Mouse (Mus musculus) intestine, embryonic 16.5 days (tissue): ENCODE results near the gene Nudt22. TPM values are rescaled to one million over a fixed set of nuclear protein-coding genes. Genes with fewer than 3 reads are reported as not detected.

Source experiments
- ATAC-seq: fragments of 200-750 bp; cut with Nextera tagmentation; 2 replicates; pipeline ENCODE4 v1.8.0; 2017; ENCODE audit warnings: moderate TSS enrichment, moderate library complexity
- H3K27ac ChIP-seq: fragments of 300-500 bp; sonication (generic); 2 replicates; pipeline ENCODE4 v1.5.1; 2014; ENCODE audit warnings: mild to moderate bottlenecking, low read length
- H3K27me3 ChIP-seq: fragments of 300-500 bp; sonication (generic); replicated peaks from 2 replicates; pipeline ENCODE4 v1.6.1; 2014; ENCODE audit warnings: low read length, control low read depth, mixed read lengths; ENCODE audit not compliant: control insufficient read depth, insufficient read depth
- H3K36me3 ChIP-seq: fragments of 300-500 bp; sonication (generic); 2 replicates; pipeline ENCODE4 v1.6.1; 2014; ENCODE audit warnings: low read length, control low read depth; ENCODE audit not compliant: control insufficient read depth, insufficient read depth
- H3K4me1 ChIP-seq: fragments of 300-500 bp; sonication (generic); 2 replicates; pipeline ENCODE4 v1.6.1; 2014; ENCODE audit warnings: low read length, control low read depth, mixed read lengths; ENCODE audit not compliant: control insufficient read depth, insufficient read depth
- H3K4me2 ChIP-seq: fragments of 300-500 bp; sonication (generic); 2 replicates; pipeline ENCODE4 v1.6.1; 2014; ENCODE audit warnings: low read depth, low read length, control low read depth
- H3K4me3 ChIP-seq: fragments of 300-500 bp; sonication (generic); 2 replicates; pipeline ENCODE4 v1.5.1; 2014; ENCODE audit warnings: mild to moderate bottlenecking, low read length
- H3K9ac ChIP-seq: fragments of 300-500 bp; sonication (generic); 2 replicates; pipeline ENCODE4 v1.6.1; 2014; ENCODE audit warnings: low read depth, low read length
- H3K9me3 ChIP-seq: fragments of 300-500 bp; sonication (generic); 2 replicates; pipeline ENCODE4 v1.6.1; 2016; ENCODE audit warnings: low read length, control low read depth; ENCODE audit not compliant: control insufficient read depth
- WGBS: fragments of 180-500 bp; shearing (Covaris S2); extraction: QIAGEN DNeasy Blood & Tissue Kit; methylation state at CpG from one replicate; pipeline ENCODE4 v1.1.7; 2014; 5-methylcytosine and 5-hydroxymethylcytosine counted together
- polyA plus RNA-seq: library from polyadenylated mRNA; unstranded; fragments of >200 nt; fragmentation: Nextera tagmentation; extraction: Ambion mirVana; gene quantifications from 2 replicates; pipeline ENCODE4 v1.2.1, GENCODE M21; 2015

The Nudt22 gene
- polyA plus RNA-seq, 1 experiment from 2014 or later, result 33.0 TPM

GRCm38 (mm10) chr19:6947742-6948141 lies 48.2 kb downstream of the Nudt22 start:
- ATAC-seq, result no peak
- 34% methylated on average over 4 of the region's 4 CpGs for WGBS
- H3K9ac ChIP-seq, result 0 out of 2 replicates have a peak overlapping the region, but pooled peaks have one; percentile 37
- H3K4me1 ChIP-seq, result peaks cover 42% of the 10 kb centered on the region
- no peak overlapping the region for H3K4me3 ChIP-seq
- no peak overlapping the region for H3K27ac ChIP-seq
- no peaks in the 10 kb centered on the region for H3K27me3 ChIP-seq
- H3K36me3 ChIP-seq, result no peaks in the 10 kb centered on the region
- H3K9me3 ChIP-seq, result no peaks in the 10 kb centered on the region
- H3K4me2 ChIP-seq, result no peak overlapping the region

GRCm38 (mm10) chr19:6943709-6944108 lies 52.2 kb downstream of the Nudt22 start:
- 92% methylated on average over 6 of the region's 6 CpGs for WGBS

More at GRCm38 (mm10) chr19:6943709-6944108, 52.2 kb downstream of the Nudt22 start:
- no peaks in the 10 kb centered on the region for H3K27me3 ChIP-seq
- no peak for ATAC-seq
- H3K9me3 ChIP-seq, result no peaks in the 10 kb centered on the region
- no peaks in the 10 kb centered on the region for H3K36me3 ChIP-seq
- no peak overlapping the region for H3K9ac ChIP-seq
- H3K4me2 ChIP-seq, result no peak overlapping the region
- no peak overlapping the region for H3K4me3 ChIP-seq
- peaks cover 33% of the 10 kb centered on the region for H3K4me1 ChIP-seq
- no peak overlapping the region for H3K27ac ChIP-seq

Other genes with a start within 250 kb of the Nudt22 start
- gene Rps6ka4, start 155.5 kb downstream of the Nudt22 start, polyA plus RNA-seq, result 20.5 and 20.7 TPM in 2 replicates
- gene Ccdc88b, start 137.9 kb downstream of the Nudt22 start, polyA plus RNA-seq, result 1.1 and 1.3 TPM in 2 replicates
- gene Trmt112, start 86.4 kb downstream of the Nudt22 start, polyA plus RNA-seq, result 97.6 and 111 TPM in 2 replicates
- 234 and 241 TPM in 2 replicates for gene Prdx5, start 86.0 kb downstream of the Nudt22 start, polyA plus RNA-seq
- 41.7 and 47.7 TPM in 2 replicates for gene Esrra, start 74.3 kb downstream of the Nudt22 start, polyA plus RNA-seq
- gene Catsperz, start 70.7 kb downstream of the Nudt22 start, polyA plus RNA-seq, result 0.73 and 1.4 TPM in 2 replicates
- gene Kcnk4, start 61.6 kb downstream of the Nudt22 start, polyA plus RNA-seq, result 0.45 and 0.48 TPM in 2 replicates
- gene Bad, start 54.3 kb downstream of the Nudt22 start, polyA plus RNA-seq, result 77.7 and 80.5 TPM in 2 replicates
- 20.6 and 21.1 TPM in 2 replicates for gene Gpr137, start 53.6 kb downstream of the Nudt22 start, polyA plus RNA-seq
- 57.9 and 58.2 TPM in 2 replicates for gene Ppp1r14b, start 21.1 kb downstream of the Nudt22 start, polyA plus RNA-seq
- gene Plcb3, start 19.6 kb downstream of the Nudt22 start, polyA plus RNA-seq, result 198 and 222 TPM in 2 replicates
- 176 and 195 TPM in 2 replicates for gene Fkbp2, start 15.6 kb downstream of the Nudt22 start, polyA plus RNA-seq
- gene Vegfb, start 8.5 kb downstream of the Nudt22 start, polyA plus RNA-seq, result 18.3 and 21.5 TPM in 2 replicates
- 26.9 and 29.5 TPM in 2 replicates for gene Dnajc4, start 3.5 kb downstream of the Nudt22 start, polyA plus RNA-seq
- 8.9 and 9.5 TPM in 2 replicates for gene Trpt1, start within 50 bp of the Nudt22 start, polyA plus RNA-seq
- 13.0 and 14.4 TPM in 2 replicates for gene Fermt3, start 23.4 kb upstream of the Nudt22 start, polyA plus RNA-seq
- 194 and 208 TPM in 2 replicates for gene Stip1, start 43.9 kb upstream of the Nudt22 start, polyA plus RNA-seq
- 11.6 and 13.1 TPM in 2 replicates for gene Macrod1, start 60.7 kb upstream of the Nudt22 start, polyA plus RNA-seq
- gene Flrt1, start 109.6 kb upstream of the Nudt22 start, polyA plus RNA-seq, result 1.6 and 1.9 TPM in 2 replicates
- gene Otub1, start 210.2 kb upstream of the Nudt22 start, polyA plus RNA-seq, result 162 and 166 TPM in 2 replicates
- gene Cox8a, start 221.5 kb upstream of the Nudt22 start, polyA plus RNA-seq, result 1,467 and 1,508 TPM in 2 replicates
- gene Naa40, start 245.1 kb upstream of the Nudt22 start, polyA plus RNA-seq, result 48.4 and 51.9 TPM in 2 replicates